Mouse (Mus musculus): ENCODE data around the gene Ppfia1.

DNA sequence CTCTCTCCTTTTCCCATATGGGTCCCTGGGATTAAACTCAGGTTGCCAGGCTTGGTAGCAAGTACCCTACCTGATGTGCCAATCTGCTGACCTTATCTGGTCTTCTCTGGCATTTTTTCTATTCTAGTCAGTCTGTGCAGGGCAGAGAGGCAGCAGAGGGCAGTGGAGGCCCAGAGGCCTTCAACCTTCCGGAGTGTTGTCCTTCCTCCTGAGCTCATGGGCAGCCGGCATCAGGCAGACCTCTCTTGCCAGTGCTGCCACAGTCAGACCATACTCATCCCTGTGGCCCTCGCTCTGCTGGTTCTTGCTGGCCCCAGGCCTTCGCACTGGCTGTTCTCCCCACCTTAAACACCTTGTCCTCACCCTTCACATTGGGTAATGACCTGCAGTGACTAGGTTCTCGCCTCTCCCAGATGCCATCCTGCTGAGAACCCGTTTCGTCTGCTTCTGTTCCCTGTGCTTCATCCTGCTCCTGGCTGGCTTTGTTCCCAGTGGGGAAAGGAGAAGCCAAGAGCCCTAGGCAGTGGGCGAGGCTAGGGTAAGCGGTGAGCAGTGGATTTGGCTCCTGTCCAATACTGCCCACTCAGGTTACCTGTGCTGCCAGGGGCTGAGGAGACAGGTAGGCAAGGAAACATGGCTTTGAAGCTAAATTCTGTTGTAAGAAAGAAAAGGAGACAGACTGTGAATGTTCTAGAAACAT lies 10.1 kb upstream of the Ppfia1 start:
- TF ChIP-seq CTCF (IDR thresholded peaks at IDR 0.05; ENCODE audit: borderline replicate concordance, insufficient read depth, low read depth, low read length) (no peak), POLR2A (IDR thresholded peaks at IDR 0.05; ENCODE audit: borderline replicate concordance, insufficient read depth, low read length) (no peak)

Data from cerebellum, adult 2 months (tissue).